Mouse (Mus musculus): Measurements from ENCODE around the gene Hk1. TPM values are rescaled to one million over a fixed set of nuclear protein-coding genes. Genes with fewer than 3 reads are reported as not detected.

Hk1 gene
- 19.9 and 21.6 TPM in 2 replicates for polyA plus RNA-seq (2014; fragmentation: Nextera tagmentation; extraction: Ambion mirVana)

DNA sequence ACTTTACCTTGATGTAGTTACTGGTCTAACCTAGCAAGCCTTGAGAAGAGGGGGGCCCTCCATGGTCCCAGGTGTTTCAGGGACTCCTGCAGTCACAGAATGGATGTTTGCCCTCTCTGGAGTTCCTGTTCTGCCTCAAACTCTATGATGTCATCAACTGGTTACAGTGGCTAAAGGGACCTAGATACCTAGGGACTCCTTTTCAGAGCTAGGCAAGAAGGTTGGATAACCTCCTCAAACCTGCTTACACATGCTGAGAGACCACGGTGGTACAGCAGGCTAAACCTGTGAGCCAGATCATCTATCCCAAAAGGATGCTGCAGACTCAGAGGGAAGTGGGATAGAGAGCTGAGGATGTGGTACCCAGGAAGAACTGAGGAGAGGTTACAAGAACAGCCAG lies at the start of gene Hk1:
Hk1 (minus strand) TSS at position 101 of the 400 bp plus-strand sequence.
- H3K27me3 ChIP-seq (ENCODE audit: control insufficient read depth, insufficient read depth, low read length), result no peaks in the 10 kb centered on the region
- H3K4me2 ChIP-seq (ENCODE audit: low read depth, low read length), result no peak within 1 kb of the TSS
- no peak for ATAC-seq (replicated peaks; ENCODE audit: insufficient number of reproducible peaks, low FRiP score, low TSS enrichment, low read depth)
- no peak within 1 kb of the TSS for H3K4me3 ChIP-seq (ENCODE audit: low read depth, low read length)
- H3K27ac ChIP-seq (replicated peaks; ENCODE audit: low read depth, low read length), result no peak within 1 kb of the TSS
- 85% methylated on average over 1 of the region's 1 CpGs for WGBS
- H3K9me3 ChIP-seq (replicated peaks; ENCODE audit: control insufficient read depth, low read length), result no peaks in the 10 kb centered on the region
- DNase-seq (ENCODE audit: low spot score), result no peak
- no peak within 1 kb of the TSS for H3K9ac ChIP-seq (replicated peaks; ENCODE audit: low read length)
- H3K4me1 ChIP-seq (ENCODE audit: control insufficient read depth, insufficient read depth, low read length), result no peaks in the 10 kb centered on the region
- H3K36me3 ChIP-seq (replicated peaks; ENCODE audit: control insufficient read depth, insufficient read depth, low read depth, low read length), result no peaks in the 10 kb centered on the region

DNA sequence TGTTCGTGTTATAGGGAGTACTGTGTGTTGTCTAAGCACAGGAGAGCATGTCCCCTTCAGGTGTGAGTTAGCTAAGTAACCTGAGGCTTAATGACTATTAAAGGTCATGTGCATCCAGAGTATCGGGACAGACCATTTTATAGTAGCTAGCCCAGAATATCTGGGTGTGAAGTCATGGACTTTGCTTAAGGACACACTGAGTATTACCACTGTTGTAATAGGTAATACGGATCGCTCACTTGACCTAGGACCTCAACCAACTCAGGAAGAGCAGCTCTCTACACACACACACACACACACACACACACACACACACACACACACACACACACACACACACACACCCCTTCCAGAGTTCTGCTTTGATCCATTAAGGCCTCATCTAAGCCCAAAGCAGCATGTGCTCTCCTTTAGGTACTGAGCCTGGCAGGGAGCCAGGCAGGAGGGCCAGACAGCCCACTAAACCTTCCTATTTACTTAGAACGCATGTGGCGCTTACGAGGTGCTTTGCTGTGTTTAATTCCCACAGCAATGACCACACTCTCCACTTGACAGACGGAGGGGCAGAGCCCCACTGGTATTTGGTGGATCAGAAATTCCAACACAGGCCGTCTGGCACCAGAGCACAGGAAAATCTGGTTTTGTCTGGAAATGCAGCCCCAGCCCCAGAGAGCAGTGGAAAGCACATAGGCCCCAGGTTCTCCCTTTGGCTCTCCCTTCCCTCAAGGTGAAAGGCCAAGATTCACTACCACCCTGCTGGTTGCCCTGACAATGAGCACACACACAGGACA lies 45.6 kb upstream of the Hk1 start:
- no peak for DNase-seq (ENCODE audit: low spot score)
- no peak for ATAC-seq (replicated peaks; ENCODE audit: insufficient number of reproducible peaks, low FRiP score, low TSS enrichment, low read depth)
- no peak overlapping the region for H3K9ac ChIP-seq (replicated peaks; ENCODE audit: low read length)

DNA sequence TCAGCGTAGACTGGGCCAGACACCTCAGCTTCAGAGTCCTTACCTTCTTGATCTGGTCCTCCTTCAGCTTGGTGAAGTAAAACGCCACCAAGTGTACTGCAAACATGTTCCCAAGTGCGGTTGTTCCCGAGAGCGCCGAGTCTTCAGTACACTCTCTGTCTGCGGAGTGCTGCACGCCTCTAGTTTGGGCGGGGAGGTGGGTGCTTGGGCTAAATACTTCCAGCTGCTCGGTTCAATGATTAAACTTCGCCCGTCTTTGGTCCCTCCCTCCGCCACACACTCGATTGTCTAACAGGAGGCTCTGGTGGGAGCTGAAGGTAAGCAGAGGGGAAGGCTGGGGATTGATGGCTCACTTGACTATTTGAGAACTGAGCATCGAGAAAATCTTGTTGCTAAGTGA lies 42.5 kb upstream of the Hk1 start, which contains the start of gene Hkdc1:
Hkdc1 (minus strand) TSS at position 237 of the 400 bp plus-strand sequence.
- ATAC-seq (replicated peaks; ENCODE audit: insufficient number of reproducible peaks, low FRiP score, low TSS enrichment, low read depth) (no peak; the same call in 1 of the 2 replicates), DNase-seq (ENCODE audit: low spot score) (peak; percentile 73)
- H3K9me3 ChIP-seq (replicated peaks; ENCODE audit: control insufficient read depth, low read length), result no peaks in the 10 kb centered on the region
- H3K9ac ChIP-seq (replicated peaks; ENCODE audit: low read length), result no peak within 1 kb of the TSS
- H3K27me3 ChIP-seq (ENCODE audit: control insufficient read depth, insufficient read depth, low read length), result no peaks in the 10 kb centered on the region
- H3K27ac ChIP-seq (replicated peaks; ENCODE audit: low read depth, low read length), result no peak within 1 kb of the TSS
- 36% methylated on average over 15 of the region's 15 CpGs for WGBS
- H3K4me3 ChIP-seq (ENCODE audit: low read depth, low read length), result no peak within 1 kb of the TSS
- H3K36me3 ChIP-seq (replicated peaks; ENCODE audit: control insufficient read depth, insufficient read depth, low read depth, low read length), result no peaks in the 10 kb centered on the region
- H3K4me1 ChIP-seq (ENCODE audit: control insufficient read depth, insufficient read depth, low read length), result no peaks in the 10 kb centered on the region
- H3K4me2 ChIP-seq (ENCODE audit: low read depth, low read length), result no peak within 1 kb of the TSS

More for the DNA sequence above, 45.6 kb upstream of the Hk1 start:
- no peaks in the 10 kb centered on the region for H3K4me1 ChIP-seq (ENCODE audit: control insufficient read depth, insufficient read depth, low read length)
- no peak overlapping the region for H3K27ac ChIP-seq (replicated peaks; ENCODE audit: low read depth, low read length)
- no peak overlapping the region for H3K4me3 ChIP-seq (ENCODE audit: low read depth, low read length)
- H3K9me3 ChIP-seq (replicated peaks; ENCODE audit: control insufficient read depth, low read length), result no peaks in the 10 kb centered on the region
- H3K4me2 ChIP-seq (ENCODE audit: low read depth, low read length), result no peak overlapping the region
- no peaks in the 10 kb centered on the region; the same call in 1 of the 2 replicates for H3K36me3 ChIP-seq (replicated peaks; ENCODE audit: control insufficient read depth, insufficient read depth, low read depth, low read length)
- no peaks in the 10 kb centered on the region for H3K27me3 ChIP-seq (ENCODE audit: control insufficient read depth, insufficient read depth, low read length)
- 51% methylated on average over 9 of the region's 9 CpGs for WGBS

DNA sequence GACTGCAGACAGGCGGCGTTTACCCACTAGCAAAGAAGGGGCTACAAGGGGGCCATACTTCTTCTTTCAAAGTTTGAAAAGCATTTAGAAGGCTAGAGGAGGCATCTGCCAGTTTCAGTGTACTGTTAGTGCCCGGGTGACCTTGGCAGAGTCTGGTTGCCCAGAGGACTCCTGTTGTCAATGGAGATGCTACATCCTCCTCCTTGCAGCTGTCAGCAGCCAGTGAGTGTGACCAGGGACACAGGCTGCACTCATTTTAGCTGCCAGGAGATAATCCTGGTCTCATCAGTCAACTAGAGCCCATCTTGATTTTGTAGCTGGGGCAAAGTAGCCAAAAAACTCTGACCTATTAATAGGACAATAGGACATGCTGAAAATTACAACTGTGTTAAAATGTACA lies 41.4 kb upstream of the Hk1 start:
- ATAC-seq (replicated peaks; ENCODE audit: insufficient number of reproducible peaks, low FRiP score, low TSS enrichment, low read depth) (no peak), DNase-seq (ENCODE audit: low spot score) (no peak)
- Histone ChIP-seq H3K36me3 (replicated peaks; ENCODE audit: control insufficient read depth, insufficient read depth, low read depth, low read length) (no peaks in the 10 kb centered on the region), H3K27me3 (ENCODE audit: control insufficient read depth, insufficient read depth, low read length) (no peaks in the 10 kb centered on the region), H3K27ac (replicated peaks; ENCODE audit: low read depth, low read length) (no peak overlapping the region), H3K4me2 (ENCODE audit: low read depth, low read length) (no peak overlapping the region), H3K4me1 (ENCODE audit: control insufficient read depth, insufficient read depth, low read length) (no peaks in the 10 kb centered on the region), H3K9me3 (replicated peaks; ENCODE audit: control insufficient read depth, low read length) (no peaks in the 10 kb centered on the region), H3K4me3 (ENCODE audit: low read depth, low read length) (no peak overlapping the region), H3K9ac (replicated peaks; ENCODE audit: low read length) (no peak overlapping the region)
- whole genome bisulfite sequencing, result 84% methylated on average over 3 of the region's 3 CpGs

DNA sequence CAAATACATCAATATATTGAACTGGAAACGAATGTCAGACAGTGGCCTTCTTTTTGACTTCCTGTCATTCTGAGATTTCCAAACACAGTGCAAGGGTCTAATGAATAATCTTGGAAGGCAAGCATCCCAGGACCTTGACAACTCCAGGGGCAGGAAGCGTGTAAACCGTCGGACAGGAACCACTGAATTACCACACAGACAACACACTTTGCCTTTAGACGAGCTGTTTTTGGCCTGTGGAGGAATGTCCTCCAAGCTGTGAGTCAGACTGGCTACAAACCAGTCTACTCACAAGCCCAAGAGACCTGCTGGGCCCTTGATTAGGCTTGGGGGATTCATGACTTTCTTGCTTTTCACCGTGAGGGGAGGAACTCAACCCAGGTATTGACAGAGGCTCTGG lies 40.7 kb upstream of the Hk1 start:
- no peaks in the 10 kb centered on the region for H3K27me3 ChIP-seq (ENCODE audit: control insufficient read depth, insufficient read depth, low read length)
- ATAC-seq (replicated peaks; ENCODE audit: insufficient number of reproducible peaks, low FRiP score, low TSS enrichment, low read depth) (no peak), DNase-seq (ENCODE audit: low spot score) (no peak)
- no peak overlapping the region for H3K9ac ChIP-seq (replicated peaks; ENCODE audit: low read length)
- H3K4me1 ChIP-seq (ENCODE audit: control insufficient read depth, insufficient read depth, low read length), result no peaks in the 10 kb centered on the region
- no peak overlapping the region for H3K4me2 ChIP-seq (ENCODE audit: low read depth, low read length)
- no peak overlapping the region for H3K4me3 ChIP-seq (ENCODE audit: low read depth, low read length)
- no peaks in the 10 kb centered on the region for H3K9me3 ChIP-seq (replicated peaks; ENCODE audit: control insufficient read depth, low read length)
- no peaks in the 10 kb centered on the region for H3K36me3 ChIP-seq (replicated peaks; ENCODE audit: control insufficient read depth, insufficient read depth, low read depth, low read length)
- 72% methylated on average over 6 of the region's 6 CpGs for WGBS
- no peak overlapping the region for H3K27ac ChIP-seq (replicated peaks; ENCODE audit: low read depth, low read length)

DNA sequence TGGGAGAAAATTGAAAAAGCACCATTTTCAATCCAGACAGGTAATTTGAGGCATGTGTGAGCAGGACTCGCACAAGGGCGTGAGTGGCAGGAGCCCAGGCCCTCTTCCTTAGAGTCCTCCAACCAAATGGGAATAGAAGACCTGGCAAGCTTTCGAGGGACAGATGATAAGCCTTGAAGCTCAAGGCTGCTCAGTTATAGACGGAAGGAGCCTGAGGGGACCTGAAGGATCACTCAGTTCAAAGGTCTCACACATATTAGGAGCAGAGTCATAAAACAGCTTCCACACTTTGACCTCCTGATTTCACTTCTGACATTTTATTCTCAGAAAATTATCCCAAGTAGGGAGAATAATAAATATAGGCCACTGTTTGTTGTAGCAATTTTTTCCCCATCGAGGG lies 39.7 kb upstream of the Hk1 start:
- Histone ChIP-seq H3K27ac (replicated peaks; ENCODE audit: low read depth, low read length) (no peak overlapping the region), H3K9ac (replicated peaks; ENCODE audit: low read length) (no peak overlapping the region), H3K27me3 (ENCODE audit: control insufficient read depth, insufficient read depth, low read length) (no peaks in the 10 kb centered on the region), H3K4me2 (ENCODE audit: low read depth, low read length) (no peak overlapping the region), H3K36me3 (replicated peaks; ENCODE audit: control insufficient read depth, insufficient read depth, low read depth, low read length) (no peaks in the 10 kb centered on the region), H3K4me1 (ENCODE audit: control insufficient read depth, insufficient read depth, low read length) (no peaks in the 10 kb centered on the region), H3K9me3 (replicated peaks; ENCODE audit: control insufficient read depth, low read length) (no peaks in the 10 kb centered on the region), H3K4me3 (ENCODE audit: low read depth, low read length) (no peak overlapping the region)
- ATAC-seq (replicated peaks; ENCODE audit: insufficient number of reproducible peaks, low FRiP score, low TSS enrichment, low read depth) (no peak), DNase-seq (ENCODE audit: low spot score) (no peak)
- 68% methylated on average over 5 of the region's 5 CpGs for WGBS

DNA sequence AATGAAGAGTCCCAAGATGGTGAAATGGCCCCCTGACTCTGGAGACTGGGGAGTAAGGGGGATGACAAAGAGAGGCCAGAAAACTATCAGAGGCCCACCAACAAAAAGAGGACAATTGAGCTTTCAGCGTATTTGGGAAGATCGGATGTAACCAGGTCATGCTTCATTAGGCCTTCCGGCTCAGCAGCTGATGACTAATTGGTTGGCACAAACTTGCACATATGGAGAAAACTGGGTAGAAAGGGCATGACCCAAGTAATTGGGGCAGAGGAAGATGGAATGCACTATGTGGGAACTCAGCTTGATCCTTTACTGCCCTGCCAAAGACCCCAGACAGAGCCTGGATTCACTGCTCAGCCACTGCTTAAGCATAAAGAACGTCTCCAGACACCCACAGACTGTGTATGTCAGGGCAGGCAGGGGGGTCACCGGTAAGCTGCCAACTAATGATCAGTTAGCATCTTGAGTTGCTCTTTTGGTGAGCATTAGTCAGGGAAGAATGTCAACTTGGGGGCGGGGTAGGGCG lies 39.2 kb upstream of the Hk1 start:
- no peak overlapping the region for H3K27ac ChIP-seq (replicated peaks; ENCODE audit: low read depth, low read length)
- H3K9me3 ChIP-seq (replicated peaks; ENCODE audit: control insufficient read depth, low read length), result no peaks in the 10 kb centered on the region
- no peak overlapping the region for H3K4me2 ChIP-seq (ENCODE audit: low read depth, low read length)
- DNase-seq (ENCODE audit: low spot score) (no peak), ATAC-seq (replicated peaks; ENCODE audit: insufficient number of reproducible peaks, low FRiP score, low TSS enrichment, low read depth) (no peak)
- no peaks in the 10 kb centered on the region for H3K4me1 ChIP-seq (ENCODE audit: control insufficient read depth, insufficient read depth, low read length)
- no peak overlapping the region for H3K9ac ChIP-seq (replicated peaks; ENCODE audit: low read length)
- H3K4me3 ChIP-seq (ENCODE audit: low read depth, low read length), result no peak overlapping the region
- no peaks in the 10 kb centered on the region for H3K27me3 ChIP-seq (ENCODE audit: control insufficient read depth, insufficient read depth, low read length)
- no peaks in the 10 kb centered on the region for H3K36me3 ChIP-seq (replicated peaks; ENCODE audit: control insufficient read depth, insufficient read depth, low read depth, low read length)
- WGBS, result 52% methylated on average over 7 of the region's 7 CpGs

DNA sequence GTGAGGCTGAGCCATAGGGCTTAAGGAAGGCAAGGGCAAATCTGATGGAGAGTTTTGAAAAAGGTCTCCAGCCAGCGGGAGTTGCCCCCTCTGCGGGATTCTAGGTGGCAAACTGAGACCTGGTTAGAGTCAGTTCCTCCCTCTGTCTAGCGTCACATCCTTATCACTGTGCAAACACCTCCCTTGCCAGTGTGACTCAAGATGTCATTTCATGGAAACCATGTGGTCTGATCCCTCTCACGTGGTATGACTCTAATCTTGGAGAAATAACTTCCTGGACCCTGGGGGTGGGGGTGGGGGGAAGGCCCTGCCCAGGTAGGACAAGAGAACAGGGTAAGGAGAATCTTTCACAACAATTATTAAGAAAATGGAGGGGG lies 33.9 kb upstream of the Hk1 start:
- Histone ChIP-seq H3K4me2 (ENCODE audit: low read depth, low read length) (no peak overlapping the region), H3K4me3 (ENCODE audit: low read depth, low read length) (no peak overlapping the region), H3K9me3 (replicated peaks; ENCODE audit: control insufficient read depth, low read length) (no peaks in the 10 kb centered on the region), H3K27ac (replicated peaks; ENCODE audit: low read depth, low read length) (no peak overlapping the region), H3K9ac (replicated peaks; ENCODE audit: low read length) (no peak overlapping the region), H3K27me3 (ENCODE audit: control insufficient read depth, insufficient read depth, low read length) (no peaks in the 10 kb centered on the region), H3K36me3 (replicated peaks; ENCODE audit: control insufficient read depth, insufficient read depth, low read depth, low read length) (no peaks in the 10 kb centered on the region), H3K4me1 (ENCODE audit: control insufficient read depth, insufficient read depth, low read length) (no peaks in the 10 kb centered on the region)
- WGBS, result 41% methylated on average over 4 of the region's 4 CpGs
- DNase-seq (ENCODE audit: low spot score), result no peak
- ATAC-seq (replicated peaks; ENCODE audit: insufficient number of reproducible peaks, low FRiP score, low TSS enrichment, low read depth), result no peak
